Mouse (Mus musculus) NIH3T3 (cell line): Measurements from ENCODE around the gene Pex10.

Experiments used
- DNase-seq: peaks from one replicate; pipeline ENCODE4 v3.0.0-alpha.2; 2012; ENCODE audit warnings: low read depth

Gene Pex10

GRCm38 (mm10) chr4:155066834-155067522 lies at the start of gene Pex10:
Gene Pex10 (plus strand): TSS chr4:155067016.
- peak; percentile 98 for DNase-seq

- DNase-seq: no peak
These were observed 49.5 kb upstream of the Pex10 start for GRCm38 (mm10) chr4:155017253-155017878.

- no peak for DNase-seq
These were observed 48.8 kb upstream of the Pex10 start for GRCm38 (mm10) chr4:155018066-155018465.

DNA sequence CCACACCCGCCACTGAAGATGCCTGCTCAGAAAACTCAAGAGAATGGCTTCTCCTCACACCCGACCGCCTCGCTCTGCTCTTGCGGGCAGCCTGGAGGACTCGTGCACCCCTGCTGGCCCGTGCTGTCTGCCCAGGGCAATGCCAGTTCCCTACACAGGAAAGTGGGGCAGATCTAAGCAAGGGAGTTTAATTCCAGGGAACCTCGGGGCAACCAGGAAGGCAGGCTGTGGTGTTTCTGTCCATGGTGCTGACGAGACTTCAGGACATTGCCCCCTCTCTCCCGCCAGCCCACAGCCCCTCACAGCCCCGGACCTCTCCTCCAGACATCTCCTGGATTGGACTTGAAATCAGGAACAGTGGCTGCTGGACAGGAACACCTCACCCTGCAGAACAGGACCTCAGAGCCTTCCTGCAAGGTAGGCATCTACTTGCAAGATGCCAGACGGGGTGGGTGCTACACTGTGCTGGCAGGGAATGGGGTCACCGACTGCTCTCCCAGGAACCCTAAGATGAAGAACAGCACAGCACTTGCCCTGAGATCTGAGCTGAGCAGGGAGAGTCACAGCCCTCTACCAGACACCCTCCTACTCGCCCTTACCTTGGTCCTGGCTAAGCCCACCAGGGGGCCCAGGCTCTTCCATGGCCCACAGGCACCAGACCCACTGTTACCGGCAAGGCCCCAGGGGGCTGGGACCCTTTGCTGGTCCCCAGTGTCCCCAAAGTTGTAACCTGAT lies 48.0 kb upstream of the Pex10 start:
- DNase-seq: peak; percentile 66

DNA sequence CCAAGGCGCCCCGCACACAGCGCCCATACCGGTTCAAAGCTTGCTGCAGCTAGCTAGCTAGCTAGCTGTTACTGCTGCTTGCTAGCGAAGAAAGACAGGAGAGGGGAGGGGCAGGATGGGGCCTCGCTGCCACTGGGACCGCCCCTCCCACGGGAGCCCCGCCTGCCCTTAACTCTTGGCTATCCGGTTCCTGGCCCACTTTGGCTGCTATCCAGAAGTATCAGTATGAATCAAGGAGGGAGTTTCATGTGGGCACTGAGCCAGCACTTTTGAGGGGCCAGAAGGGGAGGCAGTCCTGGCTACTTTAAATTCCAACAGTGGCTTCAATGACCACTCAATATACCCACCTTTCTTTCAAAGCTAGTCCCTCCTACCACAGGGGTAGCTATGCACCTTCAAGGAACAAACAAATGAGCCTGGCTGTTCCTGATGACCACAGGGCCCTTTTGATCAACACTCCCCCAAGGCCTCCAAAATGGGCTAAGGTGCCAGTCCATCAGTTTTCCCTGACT lies 47.4 kb upstream of the Pex10 start:
- peak; percentile 12 for DNase-seq

DNA sequence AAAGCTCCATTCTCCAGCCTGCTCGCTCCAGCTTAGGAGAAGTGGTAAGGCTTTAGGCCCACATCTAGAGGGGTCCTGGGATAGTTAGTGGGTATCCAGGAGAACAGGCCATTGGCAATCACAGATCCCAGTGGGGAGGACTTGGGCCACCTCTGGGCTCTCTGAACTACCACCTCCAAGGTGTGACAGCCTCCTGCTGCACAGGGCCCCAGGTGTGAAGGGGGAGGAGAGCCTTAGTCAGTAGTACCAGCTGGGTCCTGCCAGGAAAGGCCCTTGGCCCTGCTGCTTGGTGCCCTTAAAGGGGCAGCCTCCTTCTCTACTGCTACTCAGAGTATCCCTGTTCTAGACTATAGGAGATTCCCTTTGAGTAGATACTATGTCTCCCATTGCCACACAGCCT lies 46.7 kb upstream of the Pex10 start:
- no peak for DNase-seq

GRCm38 (mm10) chr4:155020813-155021212 lies 46.0 kb upstream of the Pex10 start:
- DNase-seq: no peak

GRCm38 (mm10) chr4:155022228-155022855 lies 44.5 kb upstream of the Pex10 start:
- no peak for DNase-seq

GRCm38 (mm10) chr4:155024170-155025010 lies 42.4 kb upstream of the Pex10 start:
- no peak for DNase-seq

DNA sequence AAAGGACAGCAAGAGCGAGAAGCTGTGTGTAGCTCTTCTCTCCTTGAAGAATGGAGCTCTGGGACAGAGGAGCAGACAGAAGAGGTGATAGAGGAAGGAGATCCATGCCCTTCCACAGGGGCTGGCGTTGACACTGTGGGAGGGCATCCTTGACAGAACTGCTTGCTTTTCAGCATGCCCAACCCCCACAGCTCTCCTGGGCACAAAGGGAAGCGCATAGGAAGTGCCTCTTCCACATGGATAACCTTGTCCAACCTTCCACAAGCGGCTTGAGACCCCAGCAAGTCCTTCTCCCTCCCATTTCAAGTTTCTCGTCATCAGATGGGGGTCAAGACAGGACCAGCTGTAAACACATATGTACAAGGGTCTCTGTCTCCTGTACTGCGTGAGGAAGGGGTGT lies 33.7 kb upstream of the Pex10 start:
- no peak for DNase-seq

DNA sequence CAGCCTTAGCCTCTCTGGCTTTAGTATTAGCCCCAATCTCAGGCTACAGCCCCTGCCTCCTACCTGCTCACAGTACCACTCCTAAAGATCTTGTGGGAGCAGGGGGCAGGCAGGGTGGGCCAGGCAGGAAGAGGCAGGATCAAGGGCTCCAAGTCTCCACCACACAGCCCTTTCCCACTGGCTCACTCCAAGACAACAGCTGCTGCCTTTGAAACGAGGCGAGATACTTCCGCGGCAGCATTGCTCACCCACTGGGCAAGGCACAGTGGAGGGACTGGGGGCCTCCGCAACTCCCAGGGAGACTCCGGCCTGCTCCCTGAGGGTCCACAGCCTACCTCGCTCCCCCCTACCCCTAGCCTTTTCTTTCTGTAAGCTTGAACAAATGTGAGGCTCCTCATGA lies 32.6 kb upstream of the Pex10 start:
- no peak for DNase-seq

DNA sequence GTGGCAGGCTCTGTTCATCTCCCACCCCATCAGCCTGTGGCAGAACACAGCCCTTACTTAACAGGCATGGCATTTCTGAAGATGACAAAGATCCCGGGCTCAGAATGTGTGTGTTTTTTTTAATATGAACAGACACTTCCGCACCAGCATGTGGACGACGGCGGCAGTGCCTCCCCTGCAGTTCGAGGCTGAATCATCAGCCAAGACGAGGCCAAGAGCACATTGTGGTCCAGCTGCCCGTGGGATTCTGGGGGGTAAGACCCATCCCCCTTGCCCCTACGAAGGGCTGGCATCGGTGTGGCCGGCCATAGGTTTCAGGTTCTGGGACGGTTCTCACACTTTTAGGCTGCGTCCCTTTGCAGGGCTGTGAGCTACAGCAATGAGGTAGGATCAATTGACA lies 32.0 kb upstream of the Pex10 start:
- no peak for DNase-seq

GRCm38 (mm10) chr4:155040197-155040596 lies 26.6 kb upstream of the Pex10 start:
- no peak for DNase-seq

GRCm38 (mm10) chr4:155040696-155041095 lies 26.1 kb upstream of the Pex10 start:
- no peak for DNase-seq

GRCm38 (mm10) chr4:155042606-155043288 lies 24.1 kb upstream of the Pex10 start:
- DNase-seq: no peak

GRCm38 (mm10) chr4:155043289-155043625 lies 23.6 kb upstream of the Pex10 start:
- no peak for DNase-seq

DNA sequence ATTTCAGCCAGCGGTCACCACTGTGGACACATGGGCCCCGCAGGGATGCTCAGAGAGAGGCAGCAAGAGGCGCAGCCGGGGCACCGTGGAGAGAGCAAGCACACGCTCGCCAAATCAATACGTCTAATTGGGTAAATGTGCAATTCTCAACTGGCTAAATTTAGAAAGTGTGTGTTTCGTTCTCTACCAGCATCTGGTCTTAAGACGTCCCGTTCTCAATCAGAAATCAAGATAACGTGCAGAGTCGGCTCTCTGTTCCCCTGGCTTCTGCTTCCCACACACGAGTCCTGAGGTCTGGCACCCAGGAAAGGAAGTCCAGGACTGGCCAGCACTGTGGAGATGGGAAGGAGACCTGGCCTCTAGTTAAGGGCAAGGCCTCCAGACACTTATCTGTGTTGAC lies 20.2 kb upstream of the Pex10 start:
- no peak for DNase-seq

- DNase-seq: no peak
These were observed 16.7 kb upstream of the Pex10 start for GRCm38 (mm10) chr4:155050116-155050515.

- DNase-seq: no peak
These were observed 10.1 kb upstream of the Pex10 start, which contains the start of gene Plch2 for GRCm38 (mm10) chr4:155056724-155057123. Gene Plch2 (minus strand): TSS chr4:155056784.

DNA sequence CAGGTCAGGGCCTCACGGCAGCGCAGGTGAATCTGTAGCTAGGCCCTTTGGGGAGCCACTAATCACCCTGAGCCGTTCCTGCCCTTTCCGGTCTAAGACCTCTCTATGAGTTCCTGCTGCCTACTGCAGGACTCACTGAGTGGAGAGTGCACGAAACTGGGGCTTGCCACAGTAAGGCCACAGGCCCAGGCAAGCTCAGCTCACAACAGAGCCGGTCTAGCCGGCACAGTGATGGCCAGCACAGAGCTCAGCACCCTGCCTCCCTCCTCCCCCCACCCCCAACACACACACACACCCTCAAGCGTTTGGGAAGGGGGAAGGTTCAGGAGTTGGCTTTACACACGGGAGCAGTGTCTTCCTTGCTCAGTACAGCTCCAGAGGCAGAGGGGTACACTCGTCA lies 8.5 kb upstream of the Pex10 start:
- no peak for DNase-seq

DNA sequence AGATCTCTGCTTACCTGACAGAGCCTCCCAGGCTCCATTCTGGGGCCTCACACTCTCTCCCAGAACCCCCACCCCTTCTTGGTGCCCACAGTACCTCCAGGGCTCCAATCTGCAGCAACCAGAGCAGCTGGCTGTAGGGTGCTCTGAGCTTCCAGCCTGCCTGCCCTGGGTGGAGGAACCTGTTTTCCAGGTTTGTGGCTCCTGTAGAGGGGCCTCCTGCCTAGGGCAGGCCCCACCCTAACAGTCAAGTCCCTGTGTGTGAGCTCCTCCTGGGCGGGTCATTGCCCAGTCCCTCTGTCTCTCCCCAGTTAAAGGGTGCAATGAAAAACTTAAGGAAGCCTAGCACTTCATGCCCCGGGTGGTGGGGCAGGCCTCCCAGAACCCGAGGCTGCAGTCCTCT lies 2.9 kb upstream of the Pex10 start:
- DNase-seq: no peak
